Mouse (Mus musculus) T-helper 17 cell (primary cell): ENCODE results near the gene Ptrh2.

ENCODE experiments used
- in situ Hi-C, 2 experiments: fragments of 300-600 bp; cut with MboI, MseI; formaldehyde crosslinking; loops; 1 replicate in 1 of 2; 2 replicates in 1 of 2; pipeline ENCODE4 v1.15.1; 2025; ENCODE audit warnings: high pct_unique_total_duplicates in 2 of 2

Gene Ptrh2

GRCm38 (mm10) chr11:86683395-86684125 lies at the start of gene Ptrh2, which contains the start of gene Vmp1:
Gene Ptrh2, plus strand, starts transcription at chr11:86683985.
Gene Vmp1, minus strand, starts transcription at chr11:86683836.
- in situ Hi-C loops = loop anchor here in 1 of 2 experiments (25.0 kb wide), 1 partner anchor 1821 kb away; the partner anchor contains the start of gene Ggnbp2

- in situ Hi-C loops = no loop called here
Observed at GRCm38 (mm10) chr11:86634396-86634795, 49.4 kb upstream of the Ptrh2 start.

GRCm38 (mm10) chr11:86637697-86638096 lies 46.1 kb upstream of the Ptrh2 start:
- in situ Hi-C loops = no loop called here

GRCm38 (mm10) chr11:86641714-86642113 lies 42.1 kb upstream of the Ptrh2 start:
- in situ Hi-C loops = no loop called here

GRCm38 (mm10) chr11:86644553-86644952 lies 39.2 kb upstream of the Ptrh2 start:
- in situ Hi-C loops = no loop called here

- in situ Hi-C loops = no loop called here
Observed at GRCm38 (mm10) chr11:86646136-86646834, 37.5 kb upstream of the Ptrh2 start.

- in situ Hi-C loops = no loop called here
Observed at GRCm38 (mm10) chr11:86646885-86647459, 36.8 kb upstream of the Ptrh2 start.

- in situ Hi-C loops = no loop called here
Observed at GRCm38 (mm10) chr11:86647706-86648447, 35.9 kb upstream of the Ptrh2 start.

- in situ Hi-C loops = no loop called here
Observed at GRCm38 (mm10) chr11:86649542-86649941, 34.2 kb upstream of the Ptrh2 start.

GRCm38 (mm10) chr11:86650676-86651075 lies 33.1 kb upstream of the Ptrh2 start:
- in situ Hi-C loops = no loop called here

- in situ Hi-C loops = no loop called here
Observed at GRCm38 (mm10) chr11:86652578-86652979, 31.2 kb upstream of the Ptrh2 start.

GRCm38 (mm10) chr11:86653446-86653845 lies 30.3 kb upstream of the Ptrh2 start:
- in situ Hi-C loops = no loop called here

GRCm38 (mm10) chr11:86654096-86654495 lies 29.7 kb upstream of the Ptrh2 start:
- in situ Hi-C loops = no loop called here

- in situ Hi-C loops = loop anchor here (5.0 kb wide), 2 partner anchors 88 to 98 kb away; no protein-coding TSS in a partner anchor
Observed at GRCm38 (mm10) chr11:86655671-86656070, 28.1 kb upstream of the Ptrh2 start.

- in situ Hi-C loops = loop anchor here (5.0 kb wide), 2 partner anchors 90 to 100 kb away; no protein-coding TSS in a partner anchor
Observed at GRCm38 (mm10) chr11:86656849-86657567, 26.8 kb upstream of the Ptrh2 start.

- in situ Hi-C loops = loop anchor here (5.0 kb wide), 2 partner anchors 91 to 101 kb away; no protein-coding TSS in a partner anchor
Observed at GRCm38 (mm10) chr11:86657863-86658262, 25.9 kb upstream of the Ptrh2 start.

- in situ Hi-C loops = loop anchor here in 1 of 2 experiments (10.0 kb wide), 1 partner anchor 48 kb away; no protein-coding TSS in a partner anchor
Observed at GRCm38 (mm10) chr11:86662986-86663895, 20.5 kb upstream of the Ptrh2 start.

GRCm38 (mm10) chr11:86663977-86664376 lies 19.8 kb upstream of the Ptrh2 start:
- in situ Hi-C loops = loop anchor here in 1 of 2 experiments (10.0 kb wide), 1 partner anchor 49 kb away; no protein-coding TSS in a partner anchor

- in situ Hi-C loops = loop anchor here in 1 of 2 experiments (10.0 kb wide), 1 partner anchor 50 kb away; no protein-coding TSS in a partner anchor
Observed at GRCm38 (mm10) chr11:86664406-86664805, 19.4 kb upstream of the Ptrh2 start.
